Mouse (Mus musculus) cerebellum, adult 9-11 months (tissue): ENCODE data around the gene Olfr851.

ENCODE experiments used
- DNase-seq: peaks from one replicate; pipeline ENCODE4 v3.0.0; 2022

Gene Olfr851

GRCm38 (mm10) chr9:19492995-19493394, at the start of gene Olfr851:
Gene Olfr851, plus strand, starts transcription at chr9:19493295.
- no peak for DNase-seq

- DNase-seq: no peak
These were observed 14.9 kb upstream of the Olfr851 start, which contains the start of gene Olfr850 for GRCm38 (mm10) chr9:19478148-19478547. Gene Olfr850, minus strand, starts transcription at chr9:19478248.

- no peak for DNase-seq
These were observed 47.9 kb downstream of the Olfr851 start, which contains the start of gene Olfr853 for GRCm38 (mm10) chr9:19540976-19541375. Gene Olfr853, minus strand, starts transcription at chr9:19541076.
